Mouse (Mus musculus) macrophage (primary cell): ENCODE data around the gene Rad23a. TPM values are rescaled to one million over a fixed set of nuclear protein-coding genes. Genes with fewer than 3 reads are reported as not detected.

Experiments
- H3K27ac ChIP-seq: fragments of 350-480 bp; formaldehyde crosslinking; 2 replicates; pipeline ENCODE4 v1.9.0; 2021
- H3K36me3 ChIP-seq: fragments of 350-480 bp; formaldehyde crosslinking; 2 replicates; pipeline ENCODE4 v1.9.0; 2021; ENCODE audit errors: inconsistent target
- H3K4me3 ChIP-seq: fragments of 350-480 bp; formaldehyde crosslinking; 2 replicates; pipeline ENCODE4 v1.9.0; 2021; ENCODE audit errors: inconsistent target
- H3K79me2 ChIP-seq: fragments of 350-480 bp; formaldehyde crosslinking; 2 replicates; pipeline ENCODE4 v1.9.0; 2021; ENCODE audit errors: inconsistent target
- WGBS: methylation state at CpG from one replicate; pipeline ENCODE4 v1.1.7; 2026; ENCODE audit warnings: inconsistent platforms; ENCODE audit not compliant: missing documents; 5-methylcytosine and 5-hydroxymethylcytosine counted together
- polyA plus RNA-seq: library from polyadenylated mRNA; stranded (reverse); fragments of 250-400 nt; gene quantifications from 3 replicates; pipeline ENCODE4 v1.2.4, GENCODE M21; 2018; ENCODE audit warnings: inconsistent platforms

Rad23a gene
- polyA plus RNA-seq, 1 experiment from 2014 or later = 87.2 TPM

- WGBS = 92% methylated on average over 9 of the region's 9 CpGs
Measured at GRCm38 (mm10) chr8:84793134-84793533, 47.3 kb downstream of the Rad23a start.

DNA sequence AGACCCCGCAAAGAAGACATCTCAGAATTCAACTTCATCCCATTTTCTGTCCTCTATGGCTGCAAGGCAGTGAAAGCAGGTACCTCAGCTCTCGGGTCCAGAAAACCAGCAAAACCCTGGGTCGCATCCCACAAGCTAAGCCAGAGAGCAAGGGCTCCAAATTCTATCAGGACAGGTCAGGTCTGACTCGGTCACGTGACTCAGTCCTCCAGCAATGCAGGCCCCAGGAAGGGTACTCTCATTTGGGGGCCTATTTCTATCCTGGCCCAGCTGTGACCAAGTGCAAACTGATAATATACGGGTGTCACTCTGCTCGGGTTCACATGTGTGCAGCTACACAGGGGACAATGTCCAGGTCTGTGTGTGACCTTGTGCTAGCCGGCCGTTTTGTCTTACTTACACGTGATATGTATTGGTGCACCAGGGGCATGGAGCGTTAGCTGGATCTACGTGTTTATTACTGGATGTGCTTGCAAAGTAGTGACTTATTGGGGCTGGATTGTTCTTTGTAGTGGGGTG lies 48.0 kb downstream of the Rad23a start:
- 92% methylated on average over 12 of the region's 12 CpGs for WGBS
- Histone ChIP-seq H3K36me3 (no peaks in the 10 kb centered on the region), H3K4me3 (no peak overlapping the region), H3K27ac (no peak overlapping the region), H3K79me2 (no peaks in the 10 kb centered on the region)

More at GRCm38 (mm10) chr8:84793134-84793533, 47.3 kb downstream of the Rad23a start:
- Histone ChIP-seq H3K36me3 (no peaks in the 10 kb centered on the region), H3K27ac (no peak overlapping the region), H3K4me3 (no peak overlapping the region), H3K79me2 (no peaks in the 10 kb centered on the region; the same call in 1 of the 2 replicates)

GRCm38 (mm10) chr8:84790537-84790936 lies 49.9 kb downstream of the Rad23a start:
- H3K79me2 ChIP-seq = no peaks in the 10 kb centered on the region
- H3K4me3 ChIP-seq = no peak overlapping the region
- H3K27ac ChIP-seq = no peak overlapping the region
- 80% methylated on average over 2 of the region's 2 CpGs for WGBS
- no peaks in the 10 kb centered on the region for H3K36me3 ChIP-seq

GRCm38 (mm10) chr8:84789855-84790486 lies 50.5 kb downstream of the Rad23a start:
- Histone ChIP-seq H3K4me3 (no peak overlapping the region), H3K79me2 (no peaks in the 10 kb centered on the region), H3K36me3 (no peaks in the 10 kb centered on the region), H3K27ac (no peak overlapping the region)
- 94% methylated on average over 9 of the region's 9 CpGs for WGBS

DNA sequence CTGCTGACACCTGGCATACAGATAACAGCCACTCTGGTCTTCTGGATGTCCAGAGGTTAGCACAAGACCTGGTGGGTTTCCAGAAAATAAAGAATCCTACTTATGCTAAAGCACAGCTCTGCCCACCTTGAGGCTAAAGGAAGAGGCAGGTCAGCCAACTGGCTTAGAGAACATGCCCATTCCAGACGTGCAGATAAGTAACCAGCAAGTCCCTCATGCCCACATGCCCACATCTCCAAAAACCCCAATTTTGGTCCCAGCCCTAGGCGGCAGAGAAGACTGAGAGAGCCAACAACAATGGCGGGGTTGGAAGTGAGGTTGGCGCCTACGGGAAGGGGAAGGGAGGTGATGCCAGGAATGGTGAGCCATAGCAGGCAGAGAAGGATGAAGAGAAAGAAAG lies 51.1 kb downstream of the Rad23a start:
- 96% methylated on average over 5 of the region's 5 CpGs for WGBS

DNA sequence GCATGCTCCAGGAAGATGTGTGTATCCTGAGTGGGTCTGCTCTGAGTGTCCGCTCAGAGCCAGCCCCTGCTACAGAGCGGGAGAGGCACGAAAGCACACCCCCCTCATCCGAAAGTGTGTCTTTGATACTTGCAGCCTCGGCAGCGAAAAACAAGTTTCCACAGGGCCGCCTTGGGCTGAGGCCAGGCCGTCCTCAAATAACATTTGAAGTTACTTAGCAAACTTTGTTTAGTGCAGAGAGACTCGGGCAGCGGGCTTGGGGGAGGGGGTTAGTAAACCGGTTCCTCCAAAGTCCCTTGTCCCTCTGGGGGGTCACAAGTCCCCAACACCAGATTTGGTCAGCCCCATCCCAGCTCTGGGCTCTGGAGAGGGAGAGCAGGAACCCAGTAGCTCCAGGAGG lies 51.6 kb downstream of the Rad23a start:
- Histone ChIP-seq H3K79me2 (no peaks in the 10 kb centered on the region), H3K27ac (no peak overlapping the region), H3K4me3 (no peak overlapping the region), H3K36me3 (no peaks in the 10 kb centered on the region)
- WGBS = 75% methylated on average over 11 of the region's 11 CpGs

More for the DNA sequence above, 51.1 kb downstream of the Rad23a start:
- Histone ChIP-seq H3K27ac (no peak overlapping the region), H3K36me3 (no peaks in the 10 kb centered on the region), H3K79me2 (no peaks in the 10 kb centered on the region), H3K4me3 (no peak overlapping the region)

- no peak overlapping the region for H3K27ac ChIP-seq
- 89% methylated on average over 13 of the region's 14 CpGs for WGBS
- H3K79me2 ChIP-seq = no peaks in the 10 kb centered on the region
- no peaks in the 10 kb centered on the region for H3K36me3 ChIP-seq
- H3K4me3 ChIP-seq = no peak overlapping the region
Measured at GRCm38 (mm10) chr8:84787523-84788302, 52.8 kb downstream of the Rad23a start.

GRCm38 (mm10) chr8:84786801-84787467 lies 53.5 kb downstream of the Rad23a start:
- Histone ChIP-seq H3K36me3 (no peaks in the 10 kb centered on the region), H3K79me2 (no peaks in the 10 kb centered on the region), H3K27ac (no peak overlapping the region), H3K4me3 (no peak overlapping the region)
- WGBS = 97% methylated on average over 11 of the region's 11 CpGs

- no peak overlapping the region for H3K4me3 ChIP-seq
- WGBS = 87% methylated on average over 36 of the region's 38 CpGs
- no peaks in the 10 kb centered on the region for H3K79me2 ChIP-seq
- H3K36me3 ChIP-seq = no peaks in the 10 kb centered on the region
- H3K27ac ChIP-seq = no peak overlapping the region
Measured at GRCm38 (mm10) chr8:84785756-84786677, 54.4 kb downstream of the Rad23a start.

- WGBS = 91% methylated on average over 10 of the region's 11 CpGs
- Histone ChIP-seq H3K36me3 (no peaks in the 10 kb centered on the region), H3K4me3 (no peak overlapping the region), H3K27ac (no peak overlapping the region), H3K79me2 (no peaks in the 10 kb centered on the region)
Measured at GRCm38 (mm10) chr8:84785506-84785755, 55.0 kb downstream of the Rad23a start.

GRCm38 (mm10) chr8:84784681-84785505 lies 55.6 kb downstream of the Rad23a start:
- WGBS = 45% methylated on average over 48 of the region's 48 CpGs
- H3K36me3 ChIP-seq = no peaks in the 10 kb centered on the region

More at GRCm38 (mm10) chr8:84784681-84785505, 55.6 kb downstream of the Rad23a start:
- Histone ChIP-seq H3K79me2 (no peaks in the 10 kb centered on the region), H3K4me3 (no peak overlapping the region), H3K27ac (no peak overlapping the region)
